Mouse (Mus musculus) bone marrow macrophage, adult 2 months (primary cell): ENCODE results near the gene Endod1.

ENCODE experiments used
- CTCF ChIP-seq: IDR thresholded peaks from 2 replicates; pipeline ENCODE4 v1.5.1; 2012; ENCODE audit warnings: low read depth, mild to moderate bottlenecking, low read length, moderate library complexity
- POLR2A ChIP-seq: IDR thresholded peaks from 2 replicates; pipeline ENCODE4 v1.6.1; 2012; ENCODE audit warnings: mild to moderate bottlenecking, low read depth, low read length, borderline replicate concordance

DNA sequence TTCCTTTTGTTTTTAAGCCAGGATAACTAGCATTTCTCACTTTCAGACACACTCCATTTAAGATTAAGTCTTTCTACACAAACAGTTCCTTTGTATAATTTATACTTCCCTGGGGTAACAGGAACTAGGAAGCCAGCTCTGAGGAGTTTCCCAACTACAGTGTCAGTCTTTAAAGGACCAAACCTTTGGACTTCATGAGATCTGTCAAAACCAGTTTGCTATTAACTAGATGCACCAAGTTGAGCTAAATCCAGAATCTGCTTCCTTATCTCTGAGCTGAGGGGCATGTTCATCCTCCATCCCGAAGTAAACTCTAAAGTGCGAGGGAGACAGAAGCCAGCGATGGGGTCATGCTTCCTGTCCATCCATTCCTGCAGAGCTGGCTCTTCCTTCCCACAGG lies 74.0 kb downstream of the Endod1 start:
- TF ChIP-seq POLR2A (no peak), CTCF (no peak)
